Comparison of ENCODE assay signal across 24 mouse cellular contexts in genomic region chr6:117677821-117678220, GRCm38 (mm10).
A peak's percentile ranks its signal among the peaks of the same experiment; 100 is the strongest.
DNase-seq lines count a peak whose midpoint lies in the region; ATAC-seq and TF ChIP-seq lines count a peak whose summit lies in the region.
"Had no signal": no experiment of that assay in that cellular context is flagged by ENCODE, and none has a peak within 500 bp of the region (broad histone marks: within the 10 kb centered on the region; RNA-seq: fewer than 3 reads in every experiment).

No protein-coding gene starts in this region.

- no peak for TF ChIP-seq EP300 in lung, postnatal 0 days (IDR thresholded peaks at IDR 0.05)

- H3K9me3 ChIP-seq in kidney, embryonic 16.5 days (ENCODE audit: low read length) = no peaks in the 10 kb centered on the region
- H3K9me3 ChIP-seq in kidney, embryonic 14.5 days (ENCODE audit: control insufficient read depth, low read length) = no peaks in the 10 kb centered on the region
- no peaks in the 10 kb centered on the region for H3K9me3 ChIP-seq in embryonic facial prominence, embryonic 10.5 days
- H3K9me3 ChIP-seq in intestine, embryonic 15.5 days = no peaks in the 10 kb centered on the region
- H3K9me3 ChIP-seq in stomach, embryonic 14.5 days (ENCODE audit: control insufficient read depth, low read depth, low read length) = peaks cover 5% of the 10 kb centered on the region; the same call in 1 of the 2 replicates
- no peaks in the 10 kb centered on the region; the same call in 1 of the 2 replicates for H3K9me3 ChIP-seq in lung, postnatal 0 days (ENCODE audit: low read length)
- H3K9me3 ChIP-seq: forebrain, embryonic 12.5 days; heart, embryonic 15.5 days; lung, embryonic 15.5 days had no signal

- no peak overlapping the region for H3K4me3 ChIP-seq in kidney, embryonic 16.5 days (ENCODE audit: low read length)
- no peak overlapping the region for H3K4me3 ChIP-seq in kidney, embryonic 14.5 days (ENCODE audit: low read length)
- no peak overlapping the region for H3K4me3 ChIP-seq in embryonic facial prominence, embryonic 10.5 days
- H3K4me3 ChIP-seq in intestine, embryonic 15.5 days (replicated peaks) = no peak overlapping the region
- H3K4me3 ChIP-seq in stomach, embryonic 14.5 days (ENCODE audit: low read depth, low read length) = no peak overlapping the region
- no peak overlapping the region for H3K4me3 ChIP-seq in lung, postnatal 0 days (ENCODE audit: low read depth, low read length)
- H3K4me3 ChIP-seq: embryonic facial prominence, embryonic 13.5 days; erythroblast, embryonic 14.5 days; forebrain, embryonic 12.5 days; heart, embryonic 15.5 days; hindbrain, embryonic 13.5 days; left cerebral cortex, adult 2 months; lung, embryonic 15.5 days had no signal

- no peaks in the 10 kb centered on the region for H3K27me3 ChIP-seq in kidney, embryonic 16.5 days (ENCODE audit: insufficient read depth, low read length)
- H3K27me3 ChIP-seq in kidney, embryonic 14.5 days (ENCODE audit: control insufficient read depth, insufficient read depth, low read length) = no peaks in the 10 kb centered on the region
- no peaks in the 10 kb centered on the region for H3K27me3 ChIP-seq in embryonic facial prominence, embryonic 10.5 days (replicated peaks; ENCODE audit: low read depth, poor library complexity, severe bottlenecking)
- H3K27me3 ChIP-seq in intestine, embryonic 15.5 days (replicated peaks) = no peaks in the 10 kb centered on the region
- H3K27me3 ChIP-seq in stomach, embryonic 14.5 days (ENCODE audit: control insufficient read depth, insufficient read depth, low read length) = no peaks in the 10 kb centered on the region
- H3K27me3 ChIP-seq in lung, postnatal 0 days (replicated peaks; ENCODE audit: insufficient read depth, low read length) = no peaks in the 10 kb centered on the region
- H3K27me3 ChIP-seq: forebrain, embryonic 12.5 days; hindbrain, embryonic 13.5 days; lung, embryonic 15.5 days had no signal

- no peak for TF ChIP-seq CTCF in lung, postnatal 0 days (IDR thresholded peaks at IDR 0.05)

- DNase-seq in embryonic facial prominence, embryonic 10.5 days (ENCODE audit: low spot score) = no peak
- no peak for DNase-seq in urinary bladder, postnatal 14 days (ENCODE audit: low spot score)
- no peak for DNase-seq in lung, postnatal 0 days (ENCODE audit: low spot score)
- DNase-seq: adrenal gland, adult 8-10 months; cerebellum, adult 11-12 months; cerebellum, postnatal 10 days; gastrocnemius, postnatal 36 days; heart, postnatal 36 days; lung, postnatal 4 days; right cerebral cortex, adult 18-20 months; right cerebral cortex, postnatal 4 days had no signal

- no peaks in the 10 kb centered on the region for H3K36me3 ChIP-seq in kidney, embryonic 16.5 days (ENCODE audit: insufficient read depth, low read length)
- H3K36me3 ChIP-seq in kidney, embryonic 14.5 days (ENCODE audit: control insufficient read depth, insufficient read depth, low read length) = no peaks in the 10 kb centered on the region
- H3K36me3 ChIP-seq in embryonic facial prominence, embryonic 10.5 days (replicated peaks) = no peaks in the 10 kb centered on the region
- H3K36me3 ChIP-seq in intestine, embryonic 15.5 days = no peaks in the 10 kb centered on the region
- no peaks in the 10 kb centered on the region for H3K36me3 ChIP-seq in stomach, embryonic 14.5 days (ENCODE audit: control insufficient read depth, insufficient read depth, low read length)
- no peaks in the 10 kb centered on the region for H3K36me3 ChIP-seq in lung, postnatal 0 days (ENCODE audit: insufficient read depth, low read length)
- H3K36me3 ChIP-seq: embryonic facial prominence, embryonic 13.5 days; forebrain, embryonic 12.5 days; heart, embryonic 15.5 days; hindbrain, embryonic 13.5 days; lung, embryonic 15.5 days had no signal

- no peak overlapping the region for H3K9ac ChIP-seq in kidney, embryonic 16.5 days (replicated peaks; ENCODE audit: low read length)
- no peak overlapping the region for H3K9ac ChIP-seq in kidney, embryonic 14.5 days (ENCODE audit: low read depth, low read length)
- H3K9ac ChIP-seq in intestine, embryonic 15.5 days = no peak overlapping the region
- H3K9ac ChIP-seq in stomach, embryonic 14.5 days (replicated peaks; ENCODE audit: low read depth, low read length) = no peak overlapping the region
- H3K9ac ChIP-seq in lung, postnatal 0 days (replicated peaks; ENCODE audit: low read depth) = no peak overlapping the region
- H3K9ac ChIP-seq: forebrain, embryonic 12.5 days; heart, embryonic 15.5 days; hindbrain, embryonic 13.5 days; liver, embryonic 14.5 days; lung, embryonic 15.5 days had no signal

- no peak for ATAC-seq in kidney, embryonic 16.5 days (ENCODE audit: low FRiP score, low TSS enrichment)
- ATAC-seq in kidney, embryonic 14.5 days (ENCODE audit: low FRiP score, low TSS enrichment) = no peak
- ATAC-seq in intestine, embryonic 15.5 days = no peak
- no peak for ATAC-seq in stomach, embryonic 14.5 days (ENCODE audit: insufficient number of reproducible peaks, insufficient read depth, low FRiP score, low read depth)
- ATAC-seq in lung, postnatal 0 days = no peak
- ATAC-seq: activated CD4-positive, CD25-positive, alpha-beta regulatory T cell, adult 4 months had no signal

- H3K4me2 ChIP-seq in kidney, embryonic 16.5 days (replicated peaks; ENCODE audit: low read depth, low read length) = no peak overlapping the region
- no peak overlapping the region for H3K4me2 ChIP-seq in kidney, embryonic 14.5 days (replicated peaks; ENCODE audit: low read depth, low read length)
- no peak overlapping the region for H3K4me2 ChIP-seq in intestine, embryonic 15.5 days (replicated peaks)
- H3K4me2 ChIP-seq in stomach, embryonic 14.5 days (replicated peaks; ENCODE audit: low read depth, low read length) = no peak overlapping the region
- no peak overlapping the region for H3K4me2 ChIP-seq in lung, postnatal 0 days (replicated peaks; ENCODE audit: low read depth, low read length)
- H3K4me2 ChIP-seq: embryonic facial prominence, embryonic 13.5 days; forebrain, embryonic 12.5 days; heart, embryonic 15.5 days; hindbrain, embryonic 13.5 days; lung, embryonic 15.5 days had no signal

- H3K27ac ChIP-seq in kidney, embryonic 16.5 days (ENCODE audit: low read length) = peak overlapping the region; percentile 41; the same call in 1 of the 2 replicates
- no peak overlapping the region for H3K27ac ChIP-seq in kidney, embryonic 14.5 days (ENCODE audit: low read depth, low read length)
- peak overlapping the region; percentile 70 for H3K27ac ChIP-seq in embryonic facial prominence, embryonic 10.5 days (replicated peaks)
- 0 out of 2 replicates have a peak overlapping the region, but pooled peaks have one; percentile 37 for H3K27ac ChIP-seq in intestine, embryonic 15.5 days
- H3K27ac ChIP-seq in stomach, embryonic 14.5 days (ENCODE audit: low read length) = peak overlapping the region; percentile 69; the same call in 1 of the 2 replicates
- no peak overlapping the region for H3K27ac ChIP-seq in lung, postnatal 0 days (ENCODE audit: low read length)
- H3K27ac ChIP-seq: embryonic facial prominence, embryonic 13.5 days; forebrain, embryonic 12.5 days; heart, embryonic 15.5 days; hindbrain, embryonic 13.5 days; left cerebral cortex, adult 2 months; liver, embryonic 14.5 days; lung, embryonic 15.5 days had no signal

- H3K4me1 ChIP-seq in kidney, embryonic 16.5 days (ENCODE audit: insufficient read depth, low read length) = peaks cover 14% of the 10 kb centered on the region; the same call in 1 of the 2 replicates
- no peaks in the 10 kb centered on the region for H3K4me1 ChIP-seq in kidney, embryonic 14.5 days (ENCODE audit: control insufficient read depth, insufficient read depth, low read length)
- H3K4me1 ChIP-seq in embryonic facial prominence, embryonic 10.5 days = peaks cover 43% of the 10 kb centered on the region
- H3K4me1 ChIP-seq in intestine, embryonic 15.5 days (replicated peaks) = peaks cover 9% of the 10 kb centered on the region; the same call in 1 of the 2 replicates
- peaks cover 17% of the 10 kb centered on the region for H3K4me1 ChIP-seq in stomach, embryonic 14.5 days (ENCODE audit: control insufficient read depth, insufficient read depth, low read length)
- no peaks in the 10 kb centered on the region for H3K4me1 ChIP-seq in lung, postnatal 0 days (ENCODE audit: insufficient read depth, low read depth, low read length)
- H3K4me1 ChIP-seq: heart, embryonic 15.5 days; hindbrain, embryonic 13.5 days had no signal

- 64% methylated on average over 2 of the region's 2 CpGs for WGBS in kidney, embryonic 16.5 days
- WGBS in kidney, embryonic 14.5 days = 70% methylated on average over 2 of the region's 2 CpGs
- 94% methylated on average over 2 of the region's 2 CpGs for WGBS in embryonic facial prominence, embryonic 10.5 days
- WGBS in intestine, embryonic 15.5 days = 79% methylated on average over 2 of the region's 2 CpGs
- WGBS in stomach, embryonic 14.5 days = 76% methylated on average over 2 of the region's 2 CpGs
- WGBS in lung, postnatal 0 days = 88% methylated on average over 2 of the region's 2 CpGs

Comparison
In these comparisons a context has a peak if more than half of its experiments do, and no peak if none do; other contexts are left out.
1. H3K27ac ChIP-seq: peak in kidney, embryonic 16.5 days (single experiment), embryonic facial prominence, embryonic 10.5 days (single experiment), intestine, embryonic 15.5 days (single experiment) and stomach, embryonic 14.5 days (single experiment); none in kidney, embryonic 14.5 days (single experiment) and lung, postnatal 0 days (single experiment).